Mouse (Mus musculus) stomach, embryonic 15.5 days (tissue): ENCODE results near the gene Eif2ak3. TPM values are rescaled to one million over a fixed set of nuclear protein-coding genes. Genes with fewer than 3 reads are reported as not detected.

Experiments
- ATAC-seq: fragments of 200-750 bp; cut with Nextera tagmentation; 2 replicates; pipeline ENCODE4 v1.8.0; 2017; ENCODE audit warnings: low read depth, moderate number of reproducible peaks, moderate TSS enrichment; ENCODE audit not compliant: insufficient read depth, low FRiP score
- H3K27ac ChIP-seq: fragments of 300-500 bp; sonication (generic); 2 replicates; pipeline ENCODE4 v1.5.1; 2015; ENCODE audit warnings: mild to moderate bottlenecking, inconsistent platforms
- H3K27me3 ChIP-seq: fragments of 300-500 bp; sonication (generic); replicated peaks from 2 replicates; pipeline ENCODE4 v1.6.1; 2015; ENCODE audit warnings: inconsistent platforms
- H3K36me3 ChIP-seq: fragments of 300-500 bp; sonication (generic); 2 replicates; pipeline ENCODE4 v1.6.1; 2015; ENCODE audit warnings: inconsistent platforms
- H3K4me1 ChIP-seq: fragments of 300-500 bp; sonication (generic); 2 replicates; pipeline ENCODE4 v1.6.1; 2015; ENCODE audit warnings: inconsistent platforms
- H3K4me2 ChIP-seq: fragments of 300-500 bp; sonication (generic); 2 replicates; pipeline ENCODE4 v1.6.1; 2015; ENCODE audit warnings: mild to moderate bottlenecking, inconsistent platforms
- H3K4me3 ChIP-seq: fragments of 300-500 bp; sonication (generic); replicated peaks from 2 replicates; pipeline ENCODE4 v1.5.1; 2015; ENCODE audit warnings: inconsistent platforms
- H3K9ac ChIP-seq: fragments of 300-500 bp; sonication (generic); 2 replicates; pipeline ENCODE4 v1.6.1; 2015; ENCODE audit warnings: inconsistent platforms
- H3K9me3 ChIP-seq: fragments of 300-500 bp; sonication (generic); 2 replicates; pipeline ENCODE4 v1.6.1; 2016; ENCODE audit warnings: inconsistent platforms
- WGBS: fragments of 180-500 bp; shearing (Covaris S2); methylation state at CpG from one replicate; pipeline ENCODE4 v1.1.7; 2015; 5-methylcytosine and 5-hydroxymethylcytosine counted together
- polyA plus RNA-seq: library from polyadenylated mRNA; unstranded; fragments of >200 nt; fragmentation: Nextera tagmentation; extraction: Ambion mirVana; gene quantifications from 2 replicates; pipeline ENCODE4 v1.2.1, GENCODE M21; 2015

The Eif2ak3 gene
- polyA plus RNA-seq, 1 experiment from 2014 or later = 12.5 TPM

- Histone ChIP-seq H3K36me3 (no peaks in the 10 kb centered on the region), H3K4me1 (peaks cover 6% of the 10 kb centered on the region; the same call in 1 of the 2 replicates), H3K27ac (no peak overlapping the region), H3K4me2 (no peak overlapping the region), H3K4me3 (no peak overlapping the region), H3K27me3 (no peaks in the 10 kb centered on the region), H3K9me3 (no peaks in the 10 kb centered on the region), H3K9ac (no peak overlapping the region)
- WGBS = 33% methylated on average over 3 of the region's 3 CpGs
- ATAC-seq = no peak
These were observed 5.8 kb upstream of the Eif2ak3 start for GRCm38 (mm10) chr6:70838532-70838931.

- no peak for ATAC-seq
- H3K27ac ChIP-seq = no peak overlapping the region
- no peaks in the 10 kb centered on the region for H3K36me3 ChIP-seq
- H3K27me3 ChIP-seq = no peaks in the 10 kb centered on the region
- H3K9ac ChIP-seq = no peak overlapping the region
- WGBS = 59% methylated on average over 5 of the region's 5 CpGs
- H3K9me3 ChIP-seq = no peaks in the 10 kb centered on the region
- H3K4me1 ChIP-seq = peaks cover 6% of the 10 kb centered on the region; the same call in 1 of the 2 replicates
- no peak overlapping the region for H3K4me3 ChIP-seq
- H3K4me2 ChIP-seq = no peak overlapping the region
These were observed 4.0 kb upstream of the Eif2ak3 start for GRCm38 (mm10) chr6:70840281-70840680.

- no peaks in the 10 kb centered on the region for H3K9me3 ChIP-seq
- 51% methylated on average over 5 of the region's 5 CpGs for WGBS
- peak overlapping the region; percentile 54 for H3K4me2 ChIP-seq
- peak overlapping the region; percentile 85; the same call in 1 of the 2 replicates for H3K27ac ChIP-seq
- no peaks in the 10 kb centered on the region for H3K27me3 ChIP-seq
- H3K4me1 ChIP-seq = peaks cover 18% of the 10 kb centered on the region
- no peak for ATAC-seq
- no peak overlapping the region for H3K9ac ChIP-seq
- no peaks in the 10 kb centered on the region for H3K36me3 ChIP-seq
- peak overlapping the region; percentile 51; the same call in 1 of the 2 replicates for H3K4me3 ChIP-seq
These were observed 1.3 kb upstream of the Eif2ak3 start for GRCm38 (mm10) chr6:70842991-70843390.

- H3K9me3 ChIP-seq = no peaks in the 10 kb centered on the region
- H3K4me3 ChIP-seq = peak overlapping the region; percentile 86
- H3K4me1 ChIP-seq = peaks cover 18% of the 10 kb centered on the region
- no peaks in the 10 kb centered on the region for H3K36me3 ChIP-seq
- H3K4me2 ChIP-seq = peak overlapping the region; percentile 59
- under 1% methylated on average over 38 of the region's 38 CpGs for WGBS
- no peaks in the 10 kb centered on the region for H3K27me3 ChIP-seq
- peak overlapping the region; percentile 92 for H3K27ac ChIP-seq
- ATAC-seq = no peak
- peak overlapping the region; percentile 67 for H3K9ac ChIP-seq
These were observed 756 bp downstream of the Eif2ak3 start for GRCm38 (mm10) chr6:70844896-70845646.

GRCm38 (mm10) chr6:70847386-70847785, 3.1 kb downstream of the Eif2ak3 start:
- H3K4me2 ChIP-seq = peak overlapping the region; percentile 27
- H3K4me1 ChIP-seq = peaks cover 18% of the 10 kb centered on the region
- no peaks in the 10 kb centered on the region for H3K27me3 ChIP-seq
- no peak for ATAC-seq
- H3K27ac ChIP-seq = peak overlapping the region; percentile 33; the same call in 1 of the 2 replicates
- no peaks in the 10 kb centered on the region for H3K36me3 ChIP-seq
- 52% methylated on average over 3 of the region's 3 CpGs for WGBS
- no peak overlapping the region for H3K4me3 ChIP-seq
- H3K9ac ChIP-seq = no peak overlapping the region
- no peaks in the 10 kb centered on the region for H3K9me3 ChIP-seq

GRCm38 (mm10) chr6:70853371-70853770, 9.1 kb downstream of the Eif2ak3 start:
- Histone ChIP-seq H3K27ac (no peak overlapping the region), H3K9ac (no peak overlapping the region), H3K4me3 (no peak overlapping the region), H3K36me3 (no peaks in the 10 kb centered on the region), H3K27me3 (no peaks in the 10 kb centered on the region), H3K9me3 (no peaks in the 10 kb centered on the region), H3K4me1 (no peaks in the 10 kb centered on the region), H3K4me2 (no peak overlapping the region)
- 77% methylated on average over 4 of the region's 4 CpGs for WGBS
- no peak for ATAC-seq

- Histone ChIP-seq H3K4me2 (no peak overlapping the region), H3K27ac (no peak overlapping the region), H3K9me3 (no peaks in the 10 kb centered on the region), H3K27me3 (no peaks in the 10 kb centered on the region), H3K9ac (no peak overlapping the region), H3K4me1 (no peaks in the 10 kb centered on the region), H3K4me3 (no peak overlapping the region), H3K36me3 (no peaks in the 10 kb centered on the region)
- ATAC-seq = no peak
- 82% methylated on average over 13 of the region's 13 CpGs for WGBS
These were observed 11.4 kb downstream of the Eif2ak3 start for GRCm38 (mm10) chr6:70855529-70856309.

GRCm38 (mm10) chr6:70862726-70863125, 18.4 kb downstream of the Eif2ak3 start:
- H3K4me2 ChIP-seq = no peak overlapping the region
- no peaks in the 10 kb centered on the region; the same call in 1 of the 2 replicates for H3K4me1 ChIP-seq
- no peaks in the 10 kb centered on the region for H3K9me3 ChIP-seq
- no peaks in the 10 kb centered on the region for H3K36me3 ChIP-seq
- no peaks in the 10 kb centered on the region for H3K27me3 ChIP-seq
- no peak overlapping the region for H3K9ac ChIP-seq
- no peak overlapping the region for H3K4me3 ChIP-seq
- no peak for ATAC-seq
- 79% methylated on average over 7 of the region's 7 CpGs for WGBS
- H3K27ac ChIP-seq = no peak overlapping the region

- H3K9me3 ChIP-seq = no peaks in the 10 kb centered on the region
- WGBS = 83% methylated on average over 6 of the region's 6 CpGs
- H3K27me3 ChIP-seq = no peaks in the 10 kb centered on the region
- H3K9ac ChIP-seq = no peak overlapping the region
- no peak overlapping the region for H3K4me2 ChIP-seq
- no peaks in the 10 kb centered on the region; the same call in 1 of the 2 replicates for H3K4me1 ChIP-seq
- H3K27ac ChIP-seq = no peak overlapping the region
- H3K4me3 ChIP-seq = no peak overlapping the region
- ATAC-seq = no peak
- H3K36me3 ChIP-seq = no peaks in the 10 kb centered on the region
These were observed 20.0 kb downstream of the Eif2ak3 start for GRCm38 (mm10) chr6:70864285-70864684.

- H3K4me2 ChIP-seq = no peak overlapping the region
- no peak for ATAC-seq
- no peaks in the 10 kb centered on the region for H3K27me3 ChIP-seq
- no peaks in the 10 kb centered on the region for H3K9me3 ChIP-seq
- H3K27ac ChIP-seq = no peak overlapping the region
- no peak overlapping the region for H3K4me3 ChIP-seq
- H3K36me3 ChIP-seq = no peaks in the 10 kb centered on the region
- H3K9ac ChIP-seq = no peak overlapping the region
- H3K4me1 ChIP-seq = peaks cover 3% of the 10 kb centered on the region; the same call in 1 of the 2 replicates
- WGBS = 76% methylated on average over 5 of the region's 5 CpGs
These were observed 22.4 kb downstream of the Eif2ak3 start for GRCm38 (mm10) chr6:70866761-70867160.

- Histone ChIP-seq H3K4me1 (peaks cover 8% of the 10 kb centered on the region; the same call in 1 of the 2 replicates), H3K4me2 (no peak overlapping the region), H3K4me3 (no peak overlapping the region), H3K9me3 (no peaks in the 10 kb centered on the region), H3K27ac (no peak overlapping the region), H3K36me3 (no peaks in the 10 kb centered on the region), H3K27me3 (no peaks in the 10 kb centered on the region), H3K9ac (no peak overlapping the region)
- WGBS = 95% methylated on average over 8 of the region's 9 CpGs
- ATAC-seq = no peak
These were observed 23.0 kb downstream of the Eif2ak3 start for GRCm38 (mm10) chr6:70867297-70867696.

GRCm38 (mm10) chr6:70871511-70871980, 27.2 kb downstream of the Eif2ak3 start:
- no peak overlapping the region; the same call in 1 of the 2 replicates for H3K4me2 ChIP-seq

More at GRCm38 (mm10) chr6:70871511-70871980, 27.2 kb downstream of the Eif2ak3 start:
- peaks cover 10% of the 10 kb centered on the region; the same call in 1 of the 2 replicates for H3K4me1 ChIP-seq
- no peak overlapping the region; the same call in 1 of the 2 replicates for H3K27ac ChIP-seq
- H3K36me3 ChIP-seq = no peaks in the 10 kb centered on the region
- no peaks in the 10 kb centered on the region for H3K9me3 ChIP-seq
- H3K4me3 ChIP-seq = no peak overlapping the region
- no peak for ATAC-seq
- no peaks in the 10 kb centered on the region for H3K27me3 ChIP-seq
- no peak overlapping the region for H3K9ac ChIP-seq
- WGBS = 56% methylated on average over 14 of the region's 14 CpGs
